Mouse (Mus musculus): ENCODE measurements around the gene Fam207a.

- peak; percentile 7 to 70; a peak in 3 of 4 replicates for TF ChIP-seq EP300 (IDR thresholded peaks at IDR 0.05; ENCODE audit: low read depth in 1 of 2, low read length in 2 of 2)
- no peak for TF ChIP-seq CTCF (IDR thresholded peaks at IDR 0.05 in 2 of 3, conservative IDR thresholded peaks at IDR 0.05 in 1 of 3; ENCODE audit: control insufficient read depth in 1 of 3, insufficient read depth in 1 of 3, low read depth in 2 of 3, low read length in 3 of 3, poor library complexity in 1 of 3, severe bottlenecking in 1 of 3)
- TF ChIP-seq MYC (IDR thresholded peaks at IDR 0.05; ENCODE audit: low read depth, low read length): no peak
- no peak for TF ChIP-seq ZNF384 (IDR thresholded peaks at IDR 0.05; ENCODE audit: low read depth, low read length)
- TF ChIP-seq GATA1 (IDR thresholded peaks at IDR 0.05; ENCODE audit: low read depth, low read length): 0 out of 2 replicates have a peak, but pooled peaks have one; percentile 16
- no peak for TF ChIP-seq JUND (IDR thresholded peaks at IDR 0.05; ENCODE audit: low read depth, low read length)
- no peak for TF ChIP-seq POLR2A (IDR thresholded peaks at IDR 0.05; ENCODE audit: control insufficient read depth in 1 of 2, insufficient read depth in 1 of 2, low read depth in 1 of 2, low read length in 2 of 2, poor library complexity in 1 of 2)
- no peak; the same call in 1 of the 2 replicates for TF ChIP-seq CHD2 (IDR thresholded peaks at IDR 0.05; ENCODE audit: low read length)
- no peak for TF ChIP-seq MAFK (IDR thresholded peaks at IDR 0.05; ENCODE audit: borderline replicate concordance, low read depth, low read length)
- no peak for TF ChIP-seq USF2 (IDR thresholded peaks at IDR 0.05; ENCODE audit: borderline replicate concordance in 1 of 2, insufficient read depth in 1 of 2, low read depth in 1 of 2, low read length in 2 of 2)
- TF ChIP-seq USF1 (IDR thresholded peaks at IDR 0.05; ENCODE audit: low read depth, low read length): peak; percentile 79
Observed at GRCm38 (mm10) chr10:77531026-77532019, 15.7 kb upstream of the Fam207a start.

Measured in MEL (cell line).